Mouse (Mus musculus): Measurements from ENCODE around the gene Palm2. TPM values are rescaled to one million over a fixed set of nuclear protein-coding genes. Genes with fewer than 3 reads are reported as not detected.
A peak's percentile ranks its signal among the peaks of the same experiment; 100 is the strongest.

The Palm2 gene
- total and polyA plus RNA-seq, 2 experiments from 2014 or later = 26.4 to 33.1 TPM

DNA sequence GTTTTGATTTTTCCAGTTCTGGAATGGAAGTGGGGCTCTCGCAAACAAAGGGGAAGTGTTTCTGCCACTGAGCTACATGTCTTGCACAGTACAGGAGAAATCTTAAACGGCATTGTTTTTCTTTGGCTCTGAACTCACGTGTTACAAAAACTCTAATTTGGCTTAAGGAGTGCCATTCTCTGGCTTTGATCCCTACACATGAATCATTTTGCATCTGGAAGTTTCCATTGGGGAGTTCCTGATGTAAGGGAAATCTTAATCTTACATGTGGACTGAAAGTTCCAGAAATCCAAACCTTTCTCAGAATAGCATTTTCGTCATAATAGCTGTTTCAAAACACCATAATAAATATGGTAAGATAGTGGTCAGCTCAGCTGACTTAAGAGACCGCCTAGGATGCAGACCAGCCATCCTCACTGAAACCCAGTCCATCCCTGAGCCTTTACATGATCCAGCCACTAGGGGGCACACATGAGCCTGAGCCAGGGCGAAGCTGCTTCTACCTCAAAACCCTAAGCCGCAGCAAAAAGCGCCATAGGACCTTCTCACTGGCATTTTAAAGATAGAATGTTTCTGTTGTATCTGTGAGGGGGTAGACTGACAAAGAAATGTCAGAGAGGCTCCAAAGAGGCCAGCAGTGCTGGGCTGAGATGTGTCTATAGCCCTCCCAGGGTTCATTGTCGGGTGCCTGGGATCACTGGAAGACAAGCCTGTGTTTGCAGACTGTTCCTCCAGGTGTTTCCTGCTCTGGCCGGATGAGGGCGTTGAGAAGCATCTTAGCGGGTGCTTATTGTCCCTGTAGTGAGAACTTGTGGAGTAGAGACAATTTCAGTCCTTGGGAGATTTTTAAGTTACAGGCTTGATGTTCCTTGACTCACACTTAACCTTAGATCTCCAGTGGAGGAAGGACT is 239.2 kb downstream of the Palm2 start:
- Histone ChIP-seq H3K9ac (replicated peaks; ENCODE audit: low read length, poor library complexity, severe bottlenecking) (no peak overlapping the region), H3K27ac (ENCODE audit: low read depth, low read length) (no peak overlapping the region), H3K36me3 (ENCODE audit: insufficient read depth, low read length) (0 out of 2 replicates have a peak, but pooled peaks cover 2% of the 10 kb centered on the region), H3K27me3 (ENCODE audit: insufficient read depth, low read length) (no peaks in the 10 kb centered on the region), H3K4me2 (ENCODE audit: low read depth, low read length, poor library complexity, severe bottlenecking) (peak overlapping the region; percentile 34), H3K9me3 (ENCODE audit: low read length) (no peaks in the 10 kb centered on the region), H3K4me3 (ENCODE audit: low read depth, low read length) (no peak overlapping the region), H3K4me1 (ENCODE audit: insufficient read depth, low read length) (no peaks in the 10 kb centered on the region)
- WGBS = 17% methylated on average over 12 of the region's 12 CpGs
- TF ChIP-seq CTCF (IDR thresholded peaks at IDR 0.05) = peak; percentile 94
- peak; percentile 34; the same call in 1 of the 2 replicates for ATAC-seq (ENCODE audit: low FRiP score)
- peak; percentile 82 for DNase-seq (ENCODE audit: low spot score)

DNA sequence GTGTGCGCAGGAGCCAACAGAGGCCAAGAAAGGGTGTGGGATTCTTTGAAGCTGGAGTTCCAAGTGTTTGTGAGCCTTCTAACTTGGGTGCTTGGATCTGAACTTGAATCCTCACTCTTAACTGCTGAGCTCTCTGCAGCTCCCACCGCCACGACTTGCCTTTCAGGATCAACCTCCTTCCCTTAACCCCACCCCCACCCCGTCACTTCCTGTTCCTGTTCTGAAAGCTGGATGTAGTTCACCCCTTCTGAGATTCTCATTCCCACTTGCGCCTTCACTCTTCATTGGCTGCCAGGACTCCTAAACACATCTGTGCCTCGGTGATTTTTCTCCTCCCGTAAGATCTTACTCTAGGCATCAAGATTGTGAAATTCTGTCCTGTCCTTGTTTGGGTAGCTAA is 240.3 kb downstream of the Palm2 start:
- Histone ChIP-seq H3K27ac (ENCODE audit: low read depth, low read length) (no peak overlapping the region), H3K4me2 (ENCODE audit: low read depth, low read length, poor library complexity, severe bottlenecking) (no peak overlapping the region), H3K27me3 (ENCODE audit: insufficient read depth, low read length) (no peaks in the 10 kb centered on the region), H3K4me3 (ENCODE audit: low read depth, low read length) (no peak overlapping the region), H3K36me3 (ENCODE audit: insufficient read depth, low read length) (0 out of 2 replicates have a peak, but pooled peaks cover 2% of the 10 kb centered on the region), H3K4me1 (ENCODE audit: insufficient read depth, low read length) (no peaks in the 10 kb centered on the region), H3K9me3 (ENCODE audit: low read length) (no peaks in the 10 kb centered on the region), H3K9ac (replicated peaks; ENCODE audit: low read length, poor library complexity, severe bottlenecking) (no peak overlapping the region)
- no peak for TF ChIP-seq CTCF (IDR thresholded peaks at IDR 0.05)
- 80% methylated on average over 7 of the region's 7 CpGs for whole genome bisulfite sequencing
- ATAC-seq (ENCODE audit: low FRiP score) (no peak), DNase-seq (ENCODE audit: low spot score) (no peak)

DNA sequence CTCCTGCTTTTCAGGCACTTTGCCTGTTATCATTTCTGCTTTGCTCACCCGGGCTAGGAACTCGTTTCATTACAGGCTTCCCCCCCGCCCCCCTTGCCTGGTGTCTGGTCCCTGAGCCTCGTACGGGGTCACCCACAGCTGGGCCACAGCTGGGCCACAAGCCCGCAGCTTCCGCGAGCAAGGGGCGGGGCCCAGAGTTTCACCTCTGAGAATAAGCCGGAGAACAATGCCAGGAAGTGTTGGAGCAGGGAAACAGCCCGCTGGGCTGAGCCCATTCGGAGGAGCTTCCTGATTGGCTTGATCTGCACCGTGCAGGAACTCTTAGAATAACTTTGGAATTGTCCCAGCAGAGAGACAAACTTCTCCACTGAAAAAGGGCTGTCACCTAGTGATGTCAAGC is 241.3 kb downstream of the Palm2 start:
- Histone ChIP-seq H3K27ac (ENCODE audit: low read depth, low read length) (no peak overlapping the region), H3K4me3 (ENCODE audit: low read depth, low read length) (no peak overlapping the region), H3K9me3 (ENCODE audit: low read length) (no peaks in the 10 kb centered on the region), H3K36me3 (ENCODE audit: insufficient read depth, low read length) (0 out of 2 replicates have a peak, but pooled peaks cover 2% of the 10 kb centered on the region), H3K4me2 (ENCODE audit: low read depth, low read length, poor library complexity, severe bottlenecking) (no peak overlapping the region), H3K9ac (replicated peaks; ENCODE audit: low read length, poor library complexity, severe bottlenecking) (no peak overlapping the region), H3K4me1 (ENCODE audit: insufficient read depth, low read length) (no peaks in the 10 kb centered on the region), H3K27me3 (ENCODE audit: insufficient read depth, low read length) (no peaks in the 10 kb centered on the region)
- no peak for TF ChIP-seq CTCF (IDR thresholded peaks at IDR 0.05)
- WGBS = 5% methylated on average over 13 of the region's 13 CpGs
- DNase-seq (ENCODE audit: low spot score) (no peak), ATAC-seq (ENCODE audit: low FRiP score) (no peak)

DNA sequence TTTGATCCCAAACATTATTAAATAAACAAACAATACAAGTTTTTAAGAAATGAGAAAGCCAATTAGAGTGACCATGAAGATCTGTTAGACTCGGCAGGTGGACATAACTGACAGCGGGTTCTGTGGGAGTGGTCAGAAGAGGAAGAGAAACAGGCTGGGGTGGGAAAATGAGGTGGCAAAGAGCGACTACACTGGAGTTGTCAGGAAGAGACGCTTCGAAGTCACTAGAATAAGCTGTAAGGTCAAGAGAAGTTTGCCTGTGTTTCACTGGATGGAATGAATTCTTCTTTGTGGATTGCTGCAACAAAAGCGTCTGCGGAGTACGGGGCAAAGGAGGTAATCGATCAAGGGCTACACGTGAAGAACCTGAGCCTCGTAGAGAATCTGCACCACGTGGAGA is 243.9 kb downstream of the Palm2 start:
- Histone ChIP-seq H3K9ac (replicated peaks; ENCODE audit: low read length, poor library complexity, severe bottlenecking) (no peak overlapping the region), H3K4me2 (ENCODE audit: low read depth, low read length, poor library complexity, severe bottlenecking) (no peak overlapping the region), H3K27ac (ENCODE audit: low read depth, low read length) (no peak overlapping the region), H3K4me1 (ENCODE audit: insufficient read depth, low read length) (no peaks in the 10 kb centered on the region), H3K36me3 (ENCODE audit: insufficient read depth, low read length) (0 out of 2 replicates have a peak, but pooled peaks cover 2% of the 10 kb centered on the region), H3K9me3 (ENCODE audit: low read length) (no peaks in the 10 kb centered on the region), H3K27me3 (ENCODE audit: insufficient read depth, low read length) (no peaks in the 10 kb centered on the region), H3K4me3 (ENCODE audit: low read depth, low read length) (no peak overlapping the region)
- no peak for DNase-seq (ENCODE audit: low spot score)
- ATAC-seq (ENCODE audit: low FRiP score) = no peak
- 85% methylated on average over 12 of the region's 12 CpGs for WGBS
- TF ChIP-seq CTCF (IDR thresholded peaks at IDR 0.05) = no peak

DNA sequence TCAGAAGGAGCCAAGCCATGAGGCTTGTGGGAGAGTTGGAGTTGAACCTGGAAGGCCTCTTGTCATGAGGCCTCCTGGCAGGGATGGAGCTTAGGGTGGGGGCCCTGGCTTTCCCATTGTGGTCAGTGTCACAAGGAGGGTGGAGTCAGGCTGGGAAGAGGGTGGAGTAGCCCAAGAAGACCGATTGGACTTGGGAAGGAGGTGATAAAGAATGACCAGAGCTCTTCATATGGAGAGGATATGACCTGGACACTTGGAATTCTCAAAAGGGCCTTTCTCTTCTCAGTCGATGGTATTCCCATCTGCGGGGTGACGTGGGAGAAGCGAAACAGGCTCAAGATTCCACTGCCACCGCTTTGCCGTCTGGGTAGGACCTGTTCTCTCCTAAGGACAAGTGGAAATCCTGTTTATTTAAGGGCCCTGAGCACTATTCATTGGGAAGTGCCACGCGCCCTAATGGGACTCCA is 245.0 kb downstream of the Palm2 start:
- no peak overlapping the region for H3K9ac ChIP-seq (replicated peaks; ENCODE audit: low read length, poor library complexity, severe bottlenecking)
- no peak for TF ChIP-seq CTCF (IDR thresholded peaks at IDR 0.05)
- 77% methylated on average over 9 of the region's 9 CpGs for WGBS
- H3K27ac ChIP-seq (ENCODE audit: low read depth, low read length) = no peak overlapping the region
- no peaks in the 10 kb centered on the region for H3K9me3 ChIP-seq (ENCODE audit: low read length)
- H3K36me3 ChIP-seq (ENCODE audit: insufficient read depth, low read length) = 0 out of 2 replicates have a peak, but pooled peaks cover 2% of the 10 kb centered on the region
- H3K27me3 ChIP-seq (ENCODE audit: insufficient read depth, low read length) = no peaks in the 10 kb centered on the region
- DNase-seq (ENCODE audit: low spot score) (no peak), ATAC-seq (ENCODE audit: low FRiP score) (no peak)
- H3K4me2 ChIP-seq (ENCODE audit: low read depth, low read length, poor library complexity, severe bottlenecking) = no peak overlapping the region
- H3K4me3 ChIP-seq (ENCODE audit: low read depth, low read length) = no peak overlapping the region
- H3K4me1 ChIP-seq (ENCODE audit: insufficient read depth, low read length) = no peaks in the 10 kb centered on the region

DNA sequence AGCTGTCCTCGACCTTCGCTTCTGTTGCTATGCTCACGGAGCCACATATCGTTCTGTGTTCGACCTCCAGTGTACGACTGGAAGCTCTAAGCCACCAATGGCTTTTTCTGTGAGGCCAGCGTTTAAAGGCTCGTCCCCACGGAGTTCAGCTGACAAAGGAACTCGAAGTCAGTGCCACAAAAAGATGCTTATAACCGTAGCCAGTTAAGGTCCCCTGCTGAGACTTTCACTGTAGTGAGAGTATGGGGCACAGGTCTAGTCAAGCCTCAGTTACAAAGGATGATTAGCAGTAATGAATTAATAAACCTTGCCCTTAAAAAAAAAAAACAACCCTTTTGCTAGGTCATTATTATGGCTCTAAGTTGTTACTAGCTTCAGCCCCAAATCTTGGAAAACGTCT is 246.1 kb downstream of the Palm2 start:
- no peak overlapping the region for H3K27ac ChIP-seq (ENCODE audit: low read depth, low read length)
- no peak overlapping the region for H3K4me3 ChIP-seq (ENCODE audit: low read depth, low read length)
- no peaks in the 10 kb centered on the region for H3K4me1 ChIP-seq (ENCODE audit: insufficient read depth, low read length)
- H3K27me3 ChIP-seq (ENCODE audit: insufficient read depth, low read length) = no peaks in the 10 kb centered on the region
- 45% methylated on average over 12 of the region's 12 CpGs for WGBS
- no peak overlapping the region for H3K4me2 ChIP-seq (ENCODE audit: low read depth, low read length, poor library complexity, severe bottlenecking)
- TF ChIP-seq CTCF (IDR thresholded peaks at IDR 0.05) = no peak
- no peak overlapping the region for H3K9ac ChIP-seq (replicated peaks; ENCODE audit: low read length, poor library complexity, severe bottlenecking)
- DNase-seq (ENCODE audit: low spot score) = no peak
- ATAC-seq (ENCODE audit: low FRiP score) = no peak
- no peaks in the 10 kb centered on the region for H3K9me3 ChIP-seq (ENCODE audit: low read length)
- 0 out of 2 replicates have a peak, but pooled peaks cover 2% of the 10 kb centered on the region for H3K36me3 ChIP-seq (ENCODE audit: insufficient read depth, low read length)
